Mouse (Mus musculus) cerebellum, postnatal 36 days (tissue): Measurements from ENCODE around the gene Maml1.
A peak's percentile ranks its signal among the peaks of the same experiment; 100 is the strongest.
"Not testable (repeated sequence)": the region's sequence is repeated elsewhere in the genome, so short reads cannot be mapped to it uniquely, and the experiment has no call there.

Experiments
- DNase-seq, 2 experiments: peaks; one replicate each; pipeline ENCODE4 v3.0.0; 2021 to 2022; ENCODE audit warnings: mixed read lengths in 2 of 2

Maml1 gene

DNA sequence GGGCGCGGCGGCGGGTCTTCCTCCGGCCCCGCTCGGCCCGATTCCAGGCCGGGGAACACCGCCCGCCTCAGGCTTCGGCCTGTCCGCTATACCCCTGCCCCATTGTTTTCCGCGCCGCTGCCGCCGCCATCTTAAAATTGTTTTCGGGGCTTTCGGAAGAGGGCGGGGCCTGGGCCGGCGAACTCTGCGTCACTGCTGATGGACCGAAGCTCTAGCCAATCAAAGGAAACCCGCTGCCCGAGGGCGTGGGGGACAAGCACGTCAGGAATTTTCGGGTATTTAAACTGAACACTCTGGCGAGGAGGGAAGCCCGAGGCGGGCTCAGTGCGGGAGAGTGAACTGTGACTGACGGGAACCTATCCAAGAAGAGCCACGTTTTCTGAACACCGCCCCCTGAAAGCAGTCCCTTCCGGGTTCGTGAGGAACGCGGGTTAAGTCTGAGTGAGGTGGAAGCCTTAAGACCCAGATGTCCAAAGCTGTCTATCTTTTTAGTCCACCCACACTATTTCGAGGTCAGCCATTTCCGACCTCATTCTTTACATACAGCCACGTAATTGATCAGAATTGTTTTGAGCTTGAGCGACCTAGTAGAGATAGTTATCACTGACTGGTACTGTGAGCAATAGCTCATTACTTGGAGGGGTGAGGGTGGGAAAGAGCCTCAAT lies at the start of gene Maml1:
Gene Maml1, minus strand, starts transcription at position 122 of the 666 bp plus-strand sequence.
- DNase-seq: peak; percentile 97

DNA sequence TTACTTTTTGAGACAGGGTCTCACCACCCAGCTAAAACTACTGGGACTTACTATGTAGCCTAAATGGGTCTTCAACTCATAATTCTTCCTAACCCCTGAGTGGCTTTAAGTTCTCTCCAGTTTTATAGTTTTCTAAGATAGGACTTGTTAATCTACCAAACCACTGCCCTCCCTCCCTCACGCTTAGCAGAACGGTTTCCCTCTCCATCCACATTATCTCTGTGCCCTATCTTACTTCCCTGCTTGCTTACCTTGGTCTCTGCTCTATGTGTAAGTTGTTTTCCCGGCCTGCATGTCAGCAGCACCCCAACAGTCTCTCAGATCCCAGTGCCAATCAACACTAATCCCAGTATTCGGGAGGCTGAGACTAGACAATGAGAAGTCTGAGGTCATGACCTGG lies 44.8 kb upstream of the Maml1 start:
- DNase-seq: no peak

DNA sequence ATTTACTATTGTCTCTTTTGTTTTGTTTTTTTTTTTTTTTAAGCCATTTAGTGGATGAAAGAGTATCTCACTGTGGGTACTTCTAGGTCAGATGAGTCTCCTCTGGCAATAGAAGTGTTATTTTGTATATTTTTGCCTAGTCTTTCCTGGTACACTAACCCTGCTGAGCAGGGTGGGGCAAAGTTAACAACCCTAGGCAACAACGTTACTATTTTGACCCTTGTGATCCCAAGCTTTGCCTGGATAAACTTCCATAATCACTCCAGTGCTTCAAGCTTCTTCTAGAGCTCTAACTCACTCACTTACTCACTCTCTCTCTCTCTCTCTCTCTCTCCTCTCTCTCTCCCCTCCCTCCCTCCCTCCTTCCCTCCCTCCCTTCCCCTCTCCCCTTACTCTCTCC lies 44.0 kb upstream of the Maml1 start:
- DNase-seq: no peak

DNA sequence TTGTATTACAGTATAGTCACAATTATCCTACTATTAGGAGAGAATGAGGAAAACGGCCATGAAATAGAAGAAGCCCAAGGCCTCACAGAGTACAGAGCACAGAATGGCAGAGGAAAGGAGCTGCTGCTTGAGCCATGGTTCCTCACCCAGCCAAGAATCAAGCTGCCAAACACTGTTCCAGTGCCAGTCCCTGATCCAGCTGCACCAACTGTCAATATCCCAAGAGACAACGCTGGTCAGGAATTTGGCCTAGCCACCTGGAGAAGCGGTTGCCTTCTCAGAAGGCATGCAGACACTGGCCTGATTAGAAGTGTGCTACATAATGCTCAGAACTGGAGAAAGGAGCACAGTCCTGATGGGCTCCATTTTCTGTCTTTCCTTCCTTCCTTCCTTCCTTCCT lies 41.1 kb upstream of the Maml1 start:
- no peak for DNase-seq

DNA sequence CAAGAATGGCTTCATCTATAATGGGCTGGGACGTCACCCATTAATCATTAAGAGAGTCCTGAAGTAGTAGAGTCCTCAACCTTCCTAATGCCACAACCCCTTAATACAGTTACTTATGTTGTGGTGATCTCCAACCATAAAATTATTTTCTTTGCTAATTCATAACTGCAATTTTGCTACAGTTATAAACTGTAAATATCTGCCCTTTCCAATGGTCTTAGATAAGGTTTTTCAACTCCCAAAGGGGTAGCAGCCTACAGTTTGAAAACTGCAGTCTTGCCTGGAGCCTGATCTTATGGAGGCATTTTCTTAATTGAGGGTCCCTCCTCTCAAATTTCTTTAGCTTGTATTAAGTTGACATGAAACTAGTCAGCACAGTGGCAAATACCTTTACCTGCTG lies 37.3 kb upstream of the Maml1 start:
- no peak for DNase-seq

DNA sequence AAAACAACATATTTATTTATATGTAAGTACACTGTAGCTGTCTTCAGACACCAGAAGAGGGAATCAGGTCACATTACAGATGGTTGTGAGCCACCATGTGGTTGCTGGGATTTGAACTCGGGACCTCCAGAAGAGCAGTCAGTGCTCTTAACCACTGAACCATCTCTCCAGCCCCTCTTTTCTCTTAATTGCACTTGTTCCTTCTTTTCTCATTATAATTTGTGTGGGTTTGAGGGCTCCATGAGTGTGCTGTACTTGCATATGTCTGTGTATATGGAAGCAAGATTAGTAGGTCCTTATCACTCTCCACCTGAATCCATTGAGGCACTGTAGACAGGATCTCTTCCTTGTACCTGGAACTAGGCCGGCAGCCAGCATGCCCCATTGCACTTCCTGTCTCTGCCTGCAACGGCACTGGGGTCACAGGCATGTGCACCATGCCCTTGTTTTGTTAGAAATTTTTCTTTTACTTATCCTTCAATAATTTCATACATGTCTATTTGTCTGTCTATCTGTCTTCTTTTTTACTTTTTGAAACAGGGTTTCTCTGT lies 36.0 kb upstream of the Maml1 start:
- no peak for DNase-seq

DNA sequence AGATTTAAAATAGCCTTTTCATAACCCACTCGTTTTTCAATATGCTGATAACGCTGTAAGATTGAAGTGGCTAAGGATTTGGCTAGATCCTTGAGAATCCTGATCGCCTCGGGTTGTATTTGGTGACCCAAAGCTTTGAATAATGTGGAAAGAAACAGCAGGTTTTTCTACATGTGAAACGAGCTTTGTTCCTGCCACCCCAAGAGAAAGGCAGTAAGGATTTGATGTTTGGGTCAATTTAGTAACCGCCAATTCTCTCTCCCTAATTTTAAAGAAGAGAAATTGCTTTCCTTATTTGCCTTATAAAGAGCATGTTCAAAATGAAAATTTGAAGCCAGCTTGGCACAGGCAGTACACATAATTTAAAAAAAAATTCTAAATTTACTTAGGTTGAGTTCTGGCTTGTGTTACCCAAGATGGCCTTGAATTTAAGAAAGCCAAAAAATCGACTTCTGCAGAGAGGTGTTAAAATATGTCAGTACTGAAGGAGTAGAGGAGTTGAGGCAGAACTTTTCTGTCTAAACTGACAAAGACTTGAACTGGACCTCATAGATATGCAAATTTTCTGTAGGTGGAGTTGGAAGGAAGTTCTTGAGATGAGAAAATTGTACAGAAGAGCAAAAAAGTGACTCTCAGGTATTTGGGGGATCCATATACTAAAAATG lies 34.3 kb upstream of the Maml1 start:
- DNase-seq: no peak

DNA sequence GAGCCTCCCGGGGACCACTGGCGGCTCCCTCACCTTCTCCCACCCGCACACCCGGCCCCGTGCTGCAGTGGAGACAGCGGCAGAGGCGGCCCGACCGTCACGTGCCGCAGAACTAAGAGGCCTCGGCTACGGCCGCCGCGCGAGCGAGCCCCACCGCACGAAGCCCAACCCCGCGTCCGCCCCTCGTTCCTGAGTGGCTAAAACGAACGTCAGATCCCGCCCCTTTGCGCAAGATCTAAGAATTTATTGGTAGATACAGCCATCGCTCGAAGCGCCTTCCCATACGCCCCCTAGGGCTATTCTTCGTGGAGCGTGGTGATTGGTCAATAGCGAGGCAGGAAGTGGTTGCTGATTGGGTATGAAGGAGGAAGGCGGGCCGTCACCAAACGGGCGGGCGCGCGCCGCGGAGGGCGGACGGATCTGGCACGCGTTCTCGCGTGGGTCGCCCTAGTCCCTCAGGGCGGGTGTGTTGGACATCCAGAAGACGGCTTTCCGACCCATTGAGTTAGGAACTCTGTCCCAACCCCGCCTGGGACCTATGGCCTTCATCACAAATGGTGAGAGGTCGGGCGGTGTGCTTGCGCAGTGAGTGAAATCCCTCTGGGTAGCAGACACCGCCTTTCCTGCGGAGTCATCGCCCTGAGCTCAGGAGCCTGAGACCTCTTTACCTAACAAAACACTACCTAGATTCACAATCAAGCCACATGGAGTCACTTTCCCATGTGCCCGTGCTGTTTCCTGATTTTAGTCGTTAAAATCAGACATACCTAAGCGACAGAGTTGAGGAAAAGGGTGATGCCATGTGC lies 33.6 kb upstream of the Maml1 start, which contains the start of gene Canx:
Gene Canx, minus strand, starts transcription at position 178 of the 806 bp plus-strand sequence.
- DNase-seq: peak; percentile 96 to 98

DNA sequence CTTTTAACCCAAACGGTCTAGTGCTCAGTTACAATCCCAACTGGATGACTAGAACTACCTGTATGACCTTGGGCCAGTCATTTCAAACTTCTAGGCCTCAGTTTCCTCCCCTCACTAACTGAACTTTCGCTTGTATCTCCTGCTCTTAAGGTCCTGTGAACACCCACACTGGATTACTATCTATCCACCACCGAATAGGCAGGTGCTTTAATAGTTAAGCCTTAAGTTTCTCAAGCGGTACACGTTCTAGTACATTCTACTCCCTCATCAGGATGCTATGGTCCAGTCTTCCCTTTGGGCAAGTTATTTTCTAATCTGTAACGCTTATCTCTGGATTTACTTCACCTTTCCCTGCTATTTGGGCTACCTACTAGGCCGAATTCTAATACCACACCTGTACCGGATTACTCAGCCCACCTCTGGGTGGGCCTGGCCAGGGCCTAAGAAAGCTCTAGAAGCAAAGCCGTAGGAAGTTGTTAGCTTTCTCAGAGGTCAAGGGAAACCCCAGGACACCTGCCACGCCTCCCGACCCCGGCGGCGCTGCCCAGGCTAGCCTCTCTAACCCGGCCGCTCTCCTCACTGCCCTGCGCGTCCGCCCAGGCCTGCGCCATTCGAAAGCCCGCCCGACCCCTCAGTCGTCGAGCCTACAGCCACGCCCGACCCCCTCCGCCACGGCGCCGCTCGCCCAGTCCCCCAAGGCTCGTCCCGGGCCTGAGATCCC lies 32.8 kb upstream of the Maml1 start:
- DNase-seq: peak in 1 of 2 experiments; percentile 5

DNA sequence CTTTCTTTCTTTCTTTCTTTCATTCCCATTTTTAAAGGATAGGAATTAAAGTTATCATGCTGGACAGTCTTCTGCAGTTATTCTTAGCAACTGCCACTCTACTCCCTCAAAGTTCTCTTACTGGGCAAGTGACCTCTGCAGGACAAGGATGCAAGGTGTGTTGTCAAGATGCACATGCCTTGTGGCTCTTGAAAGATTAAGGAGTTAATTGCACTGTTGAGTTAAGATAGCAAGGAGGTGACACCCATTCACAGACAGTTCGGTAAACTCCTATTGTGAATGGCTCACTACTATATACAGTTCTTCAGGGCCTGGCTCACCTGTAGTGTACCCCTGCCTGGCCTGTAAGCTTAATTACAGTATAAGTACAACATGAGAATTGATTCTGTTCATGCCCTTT lies 31.7 kb upstream of the Maml1 start:
- no peak for DNase-seq

DNA sequence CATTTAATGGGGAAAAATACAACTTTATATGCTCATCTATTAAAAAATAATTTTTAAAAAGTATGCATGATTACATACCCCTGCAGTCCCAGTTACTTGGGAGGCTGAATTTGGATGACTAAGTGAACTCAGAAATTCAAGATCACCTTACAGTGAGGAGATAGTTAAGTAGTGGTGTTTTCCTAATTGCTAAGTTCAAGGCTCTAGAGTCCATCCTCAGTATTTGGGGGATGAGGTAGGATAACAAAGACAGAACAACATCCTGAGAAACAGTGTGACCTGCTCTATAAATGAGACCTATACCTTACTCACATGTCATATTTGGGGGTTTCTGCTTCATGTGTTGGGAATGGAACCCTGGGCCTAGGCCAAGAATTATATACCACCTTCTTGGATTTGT lies 30.2 kb upstream of the Maml1 start:
- DNase-seq: no peak

DNA sequence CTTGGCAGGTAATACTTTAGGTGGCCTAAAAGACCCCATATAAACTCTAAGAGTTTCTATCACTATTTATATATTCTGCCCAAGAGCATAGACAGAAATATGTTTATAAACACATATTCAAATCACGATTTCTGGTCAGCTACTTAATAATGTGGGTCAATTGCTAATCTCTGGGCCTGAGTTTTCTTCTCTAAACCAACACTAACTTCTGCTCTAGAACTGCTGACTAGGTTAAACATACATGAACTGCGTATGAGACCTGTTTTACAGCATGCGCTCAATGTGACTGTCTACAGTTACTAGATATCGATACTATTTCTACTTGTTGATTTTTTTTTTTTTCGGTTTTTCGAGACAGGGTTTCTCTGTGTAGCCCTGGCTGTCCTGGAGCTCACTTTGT lies 29.1 kb upstream of the Maml1 start:
- no peak for DNase-seq

DNA sequence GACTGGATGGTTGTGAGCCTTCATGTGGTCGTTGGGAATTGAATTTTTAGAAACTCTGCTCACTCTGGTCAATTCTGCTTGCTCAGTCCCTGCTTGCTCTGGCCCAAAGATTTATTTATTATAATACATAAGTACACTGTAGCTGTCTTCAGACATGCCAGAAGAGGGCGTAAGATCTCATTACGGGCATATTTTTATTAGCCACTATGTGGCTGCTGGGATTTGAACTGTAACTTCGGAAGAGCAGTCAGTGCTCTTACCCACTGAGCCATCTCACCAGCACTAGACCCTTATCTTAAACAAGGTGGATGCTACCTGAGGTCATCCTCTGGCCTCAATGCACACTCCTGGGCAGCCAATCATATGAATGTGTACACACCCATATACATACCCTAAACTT lies 27.2 kb upstream of the Maml1 start:
- not testable (repeated sequence) for DNase-seq

DNA sequence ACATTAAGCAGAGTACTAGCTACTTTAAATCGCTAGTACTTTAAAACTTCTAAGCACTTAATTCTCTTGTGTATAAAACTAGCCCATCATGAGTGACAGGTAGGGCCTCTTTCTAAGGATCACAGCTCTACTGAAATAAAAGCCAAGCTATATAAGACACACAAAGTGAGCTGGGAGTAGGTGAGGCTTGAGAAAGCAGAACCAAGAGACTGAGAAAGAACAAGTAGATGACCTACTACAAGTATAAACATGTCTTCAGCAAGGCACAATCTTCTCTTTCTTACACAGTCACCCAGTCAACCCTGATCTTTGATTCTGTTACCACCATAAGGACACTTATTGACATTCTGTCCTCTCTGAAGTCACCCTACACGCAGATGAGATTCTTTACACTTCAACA lies 20.7 kb upstream of the Maml1 start:
- no peak for DNase-seq

DNA sequence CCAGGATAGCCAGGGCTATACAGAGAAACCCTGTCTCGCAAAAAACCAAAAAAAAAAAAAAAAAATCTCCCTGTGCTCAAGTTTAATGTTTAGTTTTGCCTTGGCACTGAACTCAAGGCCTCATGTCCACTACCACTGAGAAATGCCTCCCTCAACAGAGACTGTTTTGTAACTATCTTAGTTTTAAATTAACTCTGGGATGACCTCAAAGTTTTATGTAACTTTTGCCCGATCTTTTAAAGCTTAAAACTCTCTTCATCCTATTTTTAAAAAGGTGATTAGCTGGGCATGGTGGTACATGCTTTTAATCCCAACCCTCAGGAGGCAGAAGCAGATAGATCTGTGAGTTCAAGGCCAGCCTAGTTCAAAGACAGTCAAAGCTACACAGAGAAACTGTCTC lies 11.3 kb upstream of the Maml1 start:
- no peak for DNase-seq

DNA sequence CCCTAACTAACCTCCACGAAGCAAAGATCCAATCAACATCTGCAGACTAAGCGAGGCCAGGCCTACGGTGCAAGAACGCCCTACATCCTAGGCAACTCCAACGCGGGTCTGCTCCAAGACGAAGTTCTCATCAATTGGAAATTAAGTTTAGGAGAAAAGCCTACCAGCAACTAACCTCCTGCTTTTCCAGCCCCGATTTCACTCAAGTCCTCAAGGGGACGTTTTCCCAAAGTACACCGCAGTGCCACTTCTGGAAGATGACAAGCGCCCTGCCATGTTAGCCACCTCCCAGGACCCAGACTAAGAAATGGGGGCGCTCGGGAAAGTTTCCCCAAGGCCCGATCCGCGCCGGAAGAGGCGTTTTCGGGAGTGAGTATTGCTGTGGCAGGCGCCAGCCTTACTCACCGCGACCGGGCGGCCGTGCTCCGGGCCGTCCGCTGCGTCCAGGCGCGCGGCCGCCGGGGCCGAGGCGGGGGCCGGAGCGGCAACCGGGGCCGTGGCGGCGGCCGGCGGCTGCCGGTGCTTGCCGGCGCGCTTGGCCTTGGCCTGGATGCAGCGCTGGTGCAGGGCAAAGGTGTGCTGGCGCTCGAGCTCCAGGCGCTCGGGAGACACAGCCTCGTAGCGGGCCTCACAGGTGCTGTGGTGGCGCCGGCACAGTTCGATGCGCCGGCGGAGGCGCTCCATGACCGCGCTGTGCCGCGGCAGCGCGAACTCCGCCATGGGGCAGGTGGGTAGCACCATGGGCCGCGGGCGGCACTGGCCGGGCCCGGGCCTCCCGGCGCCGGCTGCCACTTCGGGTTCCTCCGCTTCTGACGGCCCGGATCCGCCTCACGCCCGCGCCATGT lies 568 bp downstream of the Maml1 start:
- no peak for DNase-seq

DNA sequence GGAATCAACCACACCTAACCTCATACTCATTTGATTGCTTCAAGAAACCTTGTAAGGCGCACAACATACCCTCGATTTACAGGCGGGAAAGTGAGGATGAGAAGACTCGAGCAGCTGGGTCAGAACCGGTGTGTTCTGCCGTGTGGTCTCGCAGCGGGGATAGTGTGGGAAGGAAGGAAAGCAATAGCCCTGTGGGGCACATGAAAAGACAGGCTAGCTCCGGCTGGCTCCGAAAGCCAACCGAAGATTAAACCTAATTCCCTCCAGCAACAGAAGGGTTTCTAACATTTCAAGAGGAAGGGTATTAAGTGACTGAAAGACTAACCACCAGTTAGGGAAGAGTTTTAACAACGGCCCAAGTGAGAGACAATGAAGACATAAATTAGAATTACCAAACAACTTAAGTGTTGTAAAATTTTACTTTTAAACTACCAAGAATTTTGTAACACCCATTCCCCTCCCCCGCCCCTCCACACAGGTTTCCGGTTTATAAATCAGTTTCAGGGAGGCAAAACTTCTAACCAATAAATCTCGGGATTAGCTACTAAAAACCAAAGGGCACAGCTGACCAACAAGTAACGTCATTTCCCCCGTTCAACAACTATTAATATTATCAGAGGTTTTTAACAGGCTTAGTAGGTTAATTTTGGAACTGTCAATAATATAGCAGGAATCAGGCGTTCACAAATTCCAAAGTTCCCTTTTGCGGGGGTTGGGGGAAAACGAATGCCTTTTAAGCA lies 1.5 kb downstream of the Maml1 start:
- no peak for DNase-seq

DNA sequence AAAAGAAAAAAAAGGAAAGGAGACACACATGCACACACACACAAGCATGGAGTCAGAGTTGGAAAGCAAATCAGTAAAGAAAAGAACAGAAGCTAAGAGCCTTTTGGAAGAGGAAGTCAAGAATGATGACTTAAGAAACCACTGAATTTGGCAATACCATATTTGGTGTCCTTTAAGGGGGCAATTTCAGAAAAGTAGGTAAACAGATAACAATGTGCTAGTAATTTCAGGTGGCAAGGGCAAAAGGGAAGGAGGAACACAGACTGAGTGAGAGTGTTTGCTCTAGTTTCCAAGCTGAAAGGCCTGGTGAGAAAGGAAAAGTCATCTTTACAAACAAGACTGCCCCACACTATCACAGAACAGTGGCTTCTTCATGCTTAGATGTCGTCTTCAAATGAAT lies 5.7 kb downstream of the Maml1 start:
- no peak for DNase-seq

DNA sequence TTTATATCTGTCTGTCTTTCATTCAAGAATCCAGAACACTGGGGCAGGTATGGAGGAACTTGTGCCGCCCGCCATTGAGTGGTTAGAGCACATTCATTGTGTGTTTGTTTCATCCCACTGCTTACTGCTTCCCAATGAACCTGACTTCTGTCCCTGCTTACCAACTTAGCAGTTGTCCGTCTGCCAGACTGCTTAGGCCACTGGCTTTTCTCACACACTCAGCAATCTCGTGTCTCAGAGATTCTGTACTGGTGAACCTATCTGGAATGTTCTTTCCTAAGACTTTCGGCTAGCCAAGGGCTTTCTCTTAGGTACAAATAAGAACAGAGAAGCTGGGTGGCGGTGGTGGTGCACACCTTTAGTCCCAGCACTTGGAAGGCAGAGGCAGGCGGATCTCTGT lies 6.4 kb downstream of the Maml1 start:
- no peak for DNase-seq

DNA sequence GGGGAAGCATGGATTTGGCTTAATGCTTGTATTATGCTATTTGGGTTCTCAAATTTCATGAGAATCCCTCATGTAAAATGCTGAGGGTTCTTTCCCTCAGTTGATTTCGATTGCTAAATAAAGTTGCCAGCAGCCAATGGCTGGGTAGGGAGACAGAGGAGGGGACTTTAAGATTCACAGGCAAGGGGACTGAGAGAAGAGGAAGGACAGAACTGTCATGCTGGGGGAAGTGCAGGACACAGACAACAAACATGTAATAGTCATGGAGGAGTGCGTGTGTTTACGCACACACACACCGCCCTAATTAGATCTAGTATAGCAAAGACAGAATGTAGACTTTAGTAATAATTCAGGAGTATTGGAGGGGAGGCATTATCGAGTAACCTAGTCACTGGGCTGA lies 6.8 kb downstream of the Maml1 start:
- DNase-seq: no peak

DNA sequence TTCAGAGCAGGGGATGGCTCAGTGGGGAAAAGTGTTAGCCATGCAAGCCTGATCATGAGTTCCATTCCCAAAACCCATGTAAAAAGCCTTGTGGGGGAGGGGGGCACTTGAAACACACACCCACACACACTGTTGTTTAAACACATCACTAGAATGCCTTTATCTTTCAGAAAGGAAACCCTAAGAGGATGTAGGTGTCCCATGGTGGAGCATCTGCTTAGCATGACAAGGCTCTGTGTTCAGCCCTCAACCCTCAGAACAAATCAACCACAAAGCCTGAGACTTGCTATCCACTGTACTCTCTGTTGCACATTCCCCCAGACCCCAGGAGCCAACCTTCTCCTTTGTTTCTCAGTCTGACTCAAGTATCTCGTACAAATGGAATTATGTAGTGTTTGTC lies 12.1 kb downstream of the Maml1 start:
- DNase-seq: no peak
